Mouse (Mus musculus): ENCODE measurements around the gene Nmbr. TPM values are rescaled to one million over a fixed set of nuclear protein-coding genes. Genes with fewer than 3 reads are reported as not detected.

Nmbr gene
- total RNA-seq (2021): under 1 TPM in 1 of 2 experiments, not detected in 1; 0.41 TPM

DNA sequence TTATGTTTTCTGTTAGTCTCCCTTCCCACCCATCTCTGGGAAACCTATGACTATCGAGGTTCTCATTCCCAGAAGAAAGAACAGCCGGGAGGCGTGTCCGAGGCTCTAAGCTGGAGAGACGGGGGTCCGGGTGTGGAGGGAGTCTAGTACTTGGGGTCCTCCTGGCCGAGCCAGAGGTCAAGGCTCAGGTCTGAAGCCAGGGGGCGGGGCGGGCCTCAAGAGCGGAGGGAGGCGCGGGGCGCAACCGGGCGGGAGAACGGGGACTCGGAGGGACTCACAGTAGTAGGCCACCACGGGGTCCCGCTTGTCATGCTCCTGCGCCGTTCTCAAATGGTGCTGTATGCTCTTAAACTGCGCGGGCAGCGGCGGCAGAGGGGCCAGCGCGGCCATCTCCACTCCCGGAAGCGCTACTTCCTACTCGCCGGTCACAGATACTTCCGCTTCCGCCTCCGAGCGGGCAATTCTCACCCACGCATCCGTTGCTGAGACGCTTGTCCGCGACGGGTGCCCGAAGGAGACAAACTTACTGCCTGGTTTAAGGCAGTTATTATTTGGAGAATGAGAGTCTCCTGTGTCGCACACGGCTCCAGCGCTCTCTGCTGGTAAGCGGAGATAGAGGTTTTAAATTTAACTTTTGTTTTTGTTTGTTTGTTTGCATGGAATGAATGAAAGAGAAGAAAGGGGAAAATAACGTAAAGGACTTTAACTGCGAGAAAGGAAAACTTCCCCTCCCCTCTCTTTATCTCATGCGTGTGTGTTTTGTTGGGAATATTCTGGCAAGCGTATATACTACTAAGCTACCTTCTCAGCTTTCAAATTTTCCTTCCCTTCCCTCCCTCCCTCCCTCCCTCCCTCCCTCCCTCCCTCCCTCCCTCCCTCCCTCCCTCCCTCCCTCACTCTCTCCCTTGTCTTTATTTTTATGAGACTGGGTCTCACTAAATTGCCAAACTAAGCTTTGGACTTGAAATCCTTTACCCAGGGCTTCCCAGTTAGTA lies at the start of gene Nmbr, which contains the start of gene Vta1:
TSS of gene Nmbr (plus strand) at position 520 of the 995 bp plus-strand sequence.
TSS of gene Vta1 (minus strand) at position 489 of the 995 bp plus-strand sequence.
- DNase-seq: peak; percentile 98

DNA sequence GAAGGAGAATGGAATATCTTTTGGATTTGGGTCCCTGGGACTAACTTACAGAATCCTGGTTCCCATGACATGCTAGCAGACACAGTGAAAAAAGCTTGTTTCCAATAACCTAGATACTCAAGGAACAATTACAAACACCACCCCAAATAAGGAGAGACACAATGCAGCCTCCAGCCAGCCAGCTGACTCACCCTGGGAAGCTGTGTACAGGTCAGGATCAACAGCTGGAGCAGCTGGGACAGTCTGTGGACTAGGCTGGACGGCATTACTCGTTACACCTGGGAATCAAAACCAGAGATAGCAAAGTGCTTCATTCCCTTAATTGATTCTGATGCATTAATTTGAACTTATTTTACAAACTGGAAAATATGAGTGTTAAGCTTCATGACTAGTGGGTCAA lies 44.5 kb upstream of the Nmbr start:
- no peak for DNase-seq

DNA sequence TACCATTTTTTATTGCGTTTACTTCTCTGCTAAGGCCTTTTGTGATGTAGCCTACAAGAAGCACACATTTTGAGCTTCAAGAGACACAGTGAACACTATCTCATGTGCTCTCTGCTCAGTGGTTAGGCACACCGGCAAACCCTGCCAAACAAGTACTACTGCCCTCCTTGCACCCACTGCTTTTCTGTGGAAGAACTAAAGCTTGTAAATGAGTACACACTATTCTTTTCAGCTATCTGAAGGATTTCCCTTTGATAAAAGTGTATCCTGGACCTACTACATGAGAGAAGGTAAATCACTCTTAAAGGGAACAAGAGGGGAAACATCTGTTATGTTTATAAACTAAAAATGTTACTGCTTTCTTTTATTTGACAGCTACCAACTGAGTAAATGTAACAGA lies 39.2 kb upstream of the Nmbr start:
- no peak for DNase-seq

DNA sequence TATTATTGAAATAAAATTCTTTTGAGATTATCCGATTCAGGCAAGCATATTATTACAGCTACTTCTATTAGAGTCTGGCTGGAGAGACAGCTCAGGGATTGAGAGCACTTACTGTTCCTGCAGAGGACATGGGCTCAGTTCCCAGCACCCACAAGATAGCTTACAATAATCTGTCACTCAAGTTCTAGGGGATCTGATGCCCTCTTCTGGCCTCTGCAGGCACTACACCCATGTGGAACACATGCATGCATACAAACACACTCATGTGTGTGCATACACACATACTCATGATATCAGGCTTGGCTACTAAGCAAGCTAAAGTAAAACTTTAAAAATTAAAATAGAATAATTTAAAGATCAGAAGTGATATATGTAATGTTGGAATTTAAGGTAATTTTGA lies 19.7 kb upstream of the Nmbr start:
- no peak for DNase-seq

DNA sequence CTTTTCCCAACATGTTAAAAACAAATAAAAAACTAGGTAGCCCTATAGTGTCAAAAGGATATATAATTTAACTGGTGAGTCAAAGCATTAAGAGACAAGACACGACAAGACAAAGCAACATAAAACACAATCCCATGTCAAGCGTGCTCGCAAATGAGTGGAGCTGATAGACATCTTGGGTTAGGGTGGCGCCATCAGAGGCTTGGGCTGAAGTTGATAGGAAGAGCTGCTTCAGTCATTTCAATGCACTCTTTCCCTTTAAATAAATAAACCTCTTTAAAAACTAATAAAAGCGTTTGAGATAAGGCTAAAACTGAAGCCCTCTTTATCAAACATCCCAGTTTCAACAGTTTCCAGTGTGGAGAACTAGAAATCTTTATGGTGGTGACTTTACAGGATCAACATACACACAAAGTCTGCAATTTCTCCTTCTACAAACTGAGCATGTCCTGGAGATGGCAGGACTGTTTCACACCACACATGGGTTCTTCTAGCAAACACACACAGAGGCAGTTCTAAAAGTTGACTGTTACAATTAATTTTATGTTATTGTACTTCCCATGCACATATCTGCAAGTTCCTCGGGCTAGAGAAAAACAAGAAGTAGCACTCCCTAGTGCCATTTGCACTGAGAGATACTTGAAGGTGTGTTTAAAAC lies 16.5 kb upstream of the Nmbr start:
- no peak for DNase-seq

DNA sequence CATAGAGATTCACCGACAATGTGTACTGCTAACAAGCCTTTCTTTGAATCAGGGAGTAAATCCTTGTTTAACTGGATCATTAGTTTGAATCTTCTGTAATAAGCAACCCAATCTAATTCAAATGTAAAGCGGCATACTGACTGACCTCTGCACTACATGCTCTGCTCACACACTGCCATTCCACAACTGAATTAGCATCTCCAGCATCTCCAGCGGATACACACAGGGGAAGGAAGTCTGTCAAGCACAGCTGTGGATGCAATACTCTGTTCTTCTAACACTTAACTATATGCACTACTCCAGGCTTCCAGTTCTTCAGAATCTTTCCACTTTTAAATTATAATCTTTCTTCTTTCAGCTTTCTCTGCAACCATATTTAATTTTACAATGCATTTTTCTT lies 15.0 kb upstream of the Nmbr start:
- no peak for DNase-seq

DNA sequence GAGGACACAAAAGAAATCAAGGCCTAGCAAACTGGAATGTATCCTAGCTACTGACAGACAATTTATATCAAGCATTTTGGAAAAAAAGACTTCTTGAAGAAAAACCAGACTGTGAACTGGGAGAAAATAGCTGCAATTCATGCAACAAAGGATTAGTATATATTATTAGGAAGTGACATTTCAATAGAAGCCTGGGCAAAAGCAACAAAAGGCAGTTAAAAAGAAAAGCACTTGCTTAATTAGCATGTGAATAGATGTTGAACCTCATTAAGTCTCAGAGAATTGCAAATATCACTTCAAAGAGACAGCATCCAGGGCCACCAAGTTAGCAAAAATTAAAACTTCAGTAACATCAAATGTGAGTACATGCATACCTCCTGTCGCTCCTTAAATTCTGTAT lies 2.2 kb upstream of the Nmbr start:
- no peak for DNase-seq

DNA sequence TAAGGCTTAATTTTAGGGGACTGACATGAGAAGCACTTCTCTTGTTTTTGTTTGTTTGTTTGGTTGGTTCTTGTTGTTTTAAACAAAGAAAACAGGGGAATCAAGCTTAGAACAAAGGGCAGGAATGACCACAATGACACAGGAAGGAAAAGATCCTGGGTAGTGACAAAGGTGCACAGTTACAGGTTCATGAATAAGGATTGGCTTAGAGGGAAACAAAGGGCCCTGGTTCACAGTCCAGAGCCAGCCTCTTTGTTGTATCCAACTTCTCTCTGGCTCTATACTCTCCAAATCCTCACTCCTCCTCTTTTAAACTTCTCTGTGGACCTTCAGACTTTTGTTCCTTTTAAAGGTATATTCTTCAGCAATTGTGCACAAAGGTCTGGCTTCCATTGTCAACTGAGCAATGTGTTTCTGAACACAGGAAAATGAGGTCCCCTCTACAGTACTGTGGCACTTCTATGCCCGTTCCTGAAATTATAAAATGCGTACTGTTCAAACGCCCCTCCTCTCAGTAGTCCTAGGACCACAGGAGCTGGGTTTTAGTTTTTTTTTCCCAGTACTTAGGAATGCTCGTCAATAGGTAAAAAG lies 1.5 kb upstream of the Nmbr start:
- DNase-seq: no peak

DNA sequence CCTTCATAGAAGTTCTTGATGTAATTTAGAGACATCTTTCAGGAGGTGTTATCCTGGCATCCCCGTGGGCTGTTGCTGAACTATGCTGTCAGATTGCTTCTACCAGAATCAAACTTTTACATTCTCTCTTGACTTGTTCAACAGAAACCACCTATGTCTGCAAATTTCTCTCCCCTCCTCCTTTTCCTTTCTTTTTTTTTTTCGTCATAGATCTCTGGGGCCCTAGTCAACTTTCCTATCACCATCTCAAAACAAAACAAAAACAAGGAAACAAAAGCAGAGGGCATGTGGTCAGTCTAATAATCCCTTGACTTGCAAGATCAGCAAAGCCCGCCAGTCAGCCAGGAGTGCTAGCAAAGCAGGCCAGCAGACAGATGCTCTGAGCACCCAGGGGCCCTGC lies 12.7 kb downstream of the Nmbr start, which contains the start of gene Gje1:
TSS of gene Gje1 (minus strand) at position 101 of the 400 bp plus-strand sequence.
- no peak for DNase-seq

DNA sequence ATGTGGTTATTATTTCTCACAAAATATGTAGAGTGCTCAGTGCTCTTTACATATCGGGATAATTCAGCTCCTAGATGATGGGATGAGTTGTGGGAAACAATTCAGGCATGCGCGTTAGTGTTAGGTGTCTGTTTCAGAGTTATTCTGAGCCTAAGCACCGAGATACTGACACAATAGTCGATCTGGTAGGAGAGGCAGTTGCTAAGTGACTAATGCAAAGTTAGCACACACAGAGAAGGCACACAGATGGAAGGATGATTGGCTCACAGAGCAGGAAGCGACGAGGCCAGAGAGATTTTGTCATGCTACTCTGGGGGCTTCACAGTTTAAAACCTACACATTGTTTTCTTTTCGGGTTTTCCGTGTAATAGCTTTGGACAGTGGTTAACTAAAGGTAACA lies 20.3 kb downstream of the Nmbr start:
- no peak for DNase-seq

DNA sequence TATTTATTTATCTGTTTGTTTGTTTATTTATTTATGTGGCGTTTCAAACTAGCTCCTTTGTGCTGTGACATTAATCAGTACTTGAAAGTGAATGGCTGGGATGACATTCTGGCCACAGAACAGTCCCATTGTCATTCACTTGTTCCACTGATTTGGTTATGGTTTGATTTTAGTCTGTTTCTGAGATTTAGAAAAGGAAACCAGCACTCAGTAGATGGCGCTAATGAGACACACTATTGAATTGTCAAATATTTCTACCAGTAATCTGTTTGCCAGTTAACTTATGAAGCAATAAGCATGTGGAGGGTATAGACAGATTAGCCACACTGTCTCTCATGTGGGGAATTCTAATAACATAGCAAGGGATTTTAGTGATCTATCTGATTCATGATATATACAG lies 28.9 kb downstream of the Nmbr start:
- peak; percentile 28 for DNase-seq

DNA sequence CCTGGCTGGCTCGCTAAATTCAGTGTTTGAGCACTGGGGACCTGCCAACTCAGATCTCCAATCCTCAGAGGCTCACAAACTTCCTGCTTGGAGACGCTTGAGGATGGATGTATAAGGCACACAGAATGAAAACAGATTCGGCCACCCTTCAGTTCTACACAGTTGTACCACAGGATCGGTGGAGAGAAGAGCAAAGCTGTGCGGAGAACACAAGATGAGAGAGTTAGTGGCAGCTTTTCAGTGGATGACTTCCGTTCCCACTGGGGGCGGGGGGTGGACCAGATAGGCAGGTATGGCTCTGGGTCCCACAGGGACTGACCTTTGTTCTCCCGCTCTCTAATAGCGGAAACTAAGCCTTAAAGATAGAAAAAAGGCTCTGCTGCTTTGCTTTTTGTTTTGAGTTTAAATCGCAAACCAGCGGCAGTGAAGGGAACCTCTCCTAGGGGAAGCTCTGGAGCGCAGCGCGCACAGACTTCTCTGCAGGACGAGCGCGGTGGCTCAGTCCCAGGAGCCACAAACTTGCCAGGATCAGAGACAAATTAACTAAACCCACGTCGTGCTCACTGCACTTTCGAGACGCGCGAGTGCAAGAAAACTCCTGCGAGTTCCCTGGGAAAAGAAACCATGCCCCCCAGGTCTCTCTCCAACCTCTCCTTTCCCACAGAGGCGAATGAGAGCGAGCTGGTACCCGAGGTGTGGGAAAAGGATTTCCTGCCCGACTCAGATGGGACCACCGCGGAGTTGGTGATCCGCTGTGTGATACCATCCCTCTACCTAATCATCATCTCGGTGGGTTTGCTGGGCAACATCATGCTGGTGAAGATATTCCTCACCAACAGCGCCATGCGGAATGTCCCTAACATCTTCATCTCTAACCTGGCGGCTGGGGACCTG lies 54.5 kb downstream of the Nmbr start:
- peak; percentile 5 for DNase-seq

DNA sequence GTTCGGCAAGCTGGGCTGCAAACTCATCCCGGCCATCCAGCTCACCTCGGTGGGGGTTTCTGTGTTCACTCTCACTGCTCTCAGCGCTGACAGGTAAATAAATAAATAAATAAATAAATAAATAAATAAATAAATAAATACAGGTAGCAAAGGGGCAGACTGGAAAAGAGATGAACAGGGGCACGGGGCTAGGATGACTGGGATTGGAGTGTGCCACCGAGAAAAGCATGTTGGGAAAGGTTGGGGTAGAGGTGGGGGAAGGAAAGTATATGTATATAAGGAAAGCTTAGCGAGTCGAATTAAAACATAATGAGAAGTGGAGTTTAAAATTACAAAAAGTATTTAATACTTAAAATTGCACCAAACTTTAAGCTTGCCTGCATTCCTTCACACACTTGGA lies 55.2 kb downstream of the Nmbr start:
- no peak for DNase-seq

DNA sequence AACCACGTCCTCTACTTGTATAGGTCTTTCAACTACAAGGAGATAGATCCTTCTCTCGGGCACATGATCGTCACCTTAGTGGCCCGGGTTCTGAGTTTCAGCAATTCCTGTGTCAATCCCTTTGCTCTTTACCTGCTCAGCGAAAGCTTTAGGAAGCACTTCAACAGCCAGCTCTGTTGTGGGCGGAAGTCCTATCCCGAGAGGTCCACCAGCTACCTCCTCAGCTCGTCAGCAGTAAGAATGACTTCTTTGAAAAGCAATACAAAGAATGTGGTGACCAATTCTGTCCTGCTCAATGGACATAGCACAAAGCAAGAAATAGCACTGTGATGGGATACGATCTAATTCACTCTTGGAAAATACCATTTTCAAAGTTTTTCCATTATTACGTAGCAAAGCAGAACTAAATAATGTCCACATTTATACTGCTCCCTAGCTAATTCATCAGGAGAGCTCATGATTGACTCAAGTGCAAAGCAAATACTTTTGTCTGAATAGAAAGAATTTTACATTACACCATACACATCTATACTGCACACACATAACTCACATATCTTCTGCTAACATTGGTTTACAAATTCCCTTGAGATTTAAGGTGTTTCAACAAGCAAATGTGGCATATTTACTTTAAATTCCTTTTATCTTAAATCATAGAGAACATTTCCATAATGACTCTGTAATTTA lies 65.0 kb downstream of the Nmbr start:
- DNase-seq: no peak

DNA sequence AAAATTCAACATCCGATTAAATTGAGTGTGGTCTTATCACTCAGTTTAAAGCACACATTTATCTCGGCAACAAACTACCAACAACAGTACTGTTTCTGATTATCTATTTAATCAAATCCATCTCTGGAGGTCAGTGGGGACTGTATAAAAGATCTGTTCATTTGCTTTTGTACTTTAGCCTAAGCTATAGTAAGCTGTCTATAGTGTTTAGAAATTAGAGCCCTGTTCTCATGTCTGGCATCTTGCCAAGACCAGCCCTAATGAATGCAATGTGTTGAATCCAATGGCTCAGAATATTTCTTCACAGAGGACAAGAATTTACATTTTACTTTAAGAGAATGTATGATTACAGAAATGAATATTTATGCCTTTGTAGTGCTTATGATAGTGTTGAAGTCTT lies 69.1 kb downstream of the Nmbr start:
- DNase-seq: no peak

DNA sequence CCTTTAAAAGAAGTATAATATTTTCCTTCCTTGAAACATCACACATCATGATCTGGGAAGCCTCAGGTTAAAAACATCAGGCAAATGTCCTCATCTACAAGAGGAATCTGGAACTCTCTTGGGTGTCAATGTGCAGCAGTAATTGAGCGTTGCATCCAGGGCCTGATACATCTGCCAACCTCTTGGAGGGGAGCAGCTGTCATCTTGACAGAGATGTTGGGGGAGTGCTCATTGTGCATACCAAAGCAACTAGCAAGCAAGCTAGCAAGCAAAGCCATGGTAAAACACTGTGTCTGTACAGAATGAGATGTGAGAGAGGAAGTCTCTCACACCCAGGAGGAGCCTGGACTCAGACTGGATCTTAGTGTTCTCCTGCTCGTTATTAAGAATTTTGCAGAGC lies 84.6 kb downstream of the Nmbr start:
- no peak for DNase-seq

DNA sequence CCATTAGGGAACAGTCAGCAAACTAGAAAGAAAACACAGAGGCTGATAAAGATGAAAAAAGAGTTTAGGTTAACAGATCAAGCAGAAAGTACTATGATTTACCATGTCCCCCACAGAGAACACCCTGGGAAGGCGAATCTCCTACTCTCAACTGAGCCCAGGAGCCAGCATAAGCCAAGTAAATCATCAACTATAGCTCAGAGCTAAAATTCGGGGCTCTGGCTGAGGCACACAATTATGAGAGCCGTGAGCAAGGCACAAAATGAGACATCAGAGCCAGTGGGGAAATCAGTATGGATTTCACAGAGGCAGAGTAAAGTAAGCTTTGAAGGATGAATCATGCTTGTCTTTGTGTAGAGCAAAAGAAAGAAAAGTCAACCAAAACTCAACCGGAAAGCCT lies 111.6 kb downstream of the Nmbr start:
- no peak for DNase-seq

Measured in heart, postnatal 4 days (tissue).